Mouse (Mus musculus): Measurements from ENCODE around the gene Gm6525. TPM values are rescaled to one million over a fixed set of nuclear protein-coding genes. Genes with fewer than 3 reads are reported as not detected.

The Gm6525 gene
- polyA plus RNA-seq, 1 experiment: 0.40 TPM

DNA sequence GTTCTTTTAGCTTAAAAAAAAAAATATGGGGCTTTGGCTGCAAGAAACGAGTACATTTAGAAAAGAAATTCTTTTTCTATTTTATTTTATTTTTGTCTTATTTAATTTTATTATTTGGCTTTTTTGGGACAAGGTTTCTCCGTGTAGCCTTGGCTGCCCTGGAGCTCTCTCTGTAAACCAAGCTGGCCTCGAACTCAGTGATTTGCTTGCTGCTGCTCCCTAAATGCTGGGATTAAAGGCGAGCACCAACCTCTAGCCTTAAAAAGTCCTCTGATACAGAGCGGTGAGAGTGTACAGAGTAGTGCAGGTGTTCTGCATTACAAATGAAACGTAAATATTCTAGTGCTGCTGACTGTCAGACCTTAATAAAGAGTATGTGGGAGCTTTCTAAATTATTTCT is 17.8 kb upstream of the Gm6525 start:
- TF ChIP-seq POLR2A (IDR thresholded peaks at IDR 0.05; ENCODE audit: control insufficient read depth, low read depth, low read length) (no peak), CTCF (IDR thresholded peaks at IDR 0.05; ENCODE audit: control insufficient read depth, insufficient read depth, insufficient replicate concordance, low read depth, low read length) (no peak)
- H3K27me3 ChIP-seq (ENCODE audit: control insufficient read depth, insufficient read depth, low read length): no peaks in the 10 kb centered on the region
- H3K36me3 ChIP-seq (ENCODE audit: control insufficient read depth, insufficient read depth, low read length): no peaks in the 10 kb centered on the region
- H3K4me1 ChIP-seq (ENCODE audit: control insufficient read depth, insufficient read depth, low read length): peaks cover 2% of the 10 kb centered on the region; the same call in 1 of the 2 replicates
- no peak overlapping the region for H3K27ac ChIP-seq (ENCODE audit: control insufficient read depth, insufficient read depth, low read depth, low read length)
- H3K4me3 ChIP-seq (ENCODE audit: control insufficient read depth, low read depth, low read length): peak overlapping the region; percentile 93

- TF ChIP-seq POLR2A (IDR thresholded peaks at IDR 0.05; ENCODE audit: control insufficient read depth, low read depth, low read length) (no peak), CTCF (IDR thresholded peaks at IDR 0.05; ENCODE audit: control insufficient read depth, insufficient read depth, insufficient replicate concordance, low read depth, low read length) (no peak)
- Histone ChIP-seq H3K4me3 (ENCODE audit: control insufficient read depth, low read depth, low read length) (no peak overlapping the region), H3K36me3 (ENCODE audit: control insufficient read depth, insufficient read depth, low read length) (no peaks in the 10 kb centered on the region), H3K4me1 (ENCODE audit: control insufficient read depth, insufficient read depth, low read length) (peaks cover 2% of the 10 kb centered on the region; the same call in 1 of the 2 replicates), H3K27me3 (ENCODE audit: control insufficient read depth, insufficient read depth, low read length) (no peaks in the 10 kb centered on the region), H3K27ac (ENCODE audit: control insufficient read depth, insufficient read depth, low read depth, low read length) (no peak overlapping the region)
Measured at GRCm38 (mm10) chr3:84157011-84157410, 16.9 kb upstream of the Gm6525 start.

GRCm38 (mm10) chr3:84157559-84158350 is 16.1 kb upstream of the Gm6525 start:
- no peak overlapping the region for H3K4me3 ChIP-seq (ENCODE audit: control insufficient read depth, low read depth, low read length)
- no peak overlapping the region for H3K27ac ChIP-seq (ENCODE audit: control insufficient read depth, insufficient read depth, low read depth, low read length)
- TF ChIP-seq POLR2A (IDR thresholded peaks at IDR 0.05; ENCODE audit: control insufficient read depth, low read depth, low read length) (no peak), CTCF (IDR thresholded peaks at IDR 0.05; ENCODE audit: control insufficient read depth, insufficient read depth, insufficient replicate concordance, low read depth, low read length) (no peak)
- no peaks in the 10 kb centered on the region for H3K27me3 ChIP-seq (ENCODE audit: control insufficient read depth, insufficient read depth, low read length)
- no peaks in the 10 kb centered on the region for H3K36me3 ChIP-seq (ENCODE audit: control insufficient read depth, insufficient read depth, low read length)
- peaks cover 2% of the 10 kb centered on the region; the same call in 1 of the 2 replicates for H3K4me1 ChIP-seq (ENCODE audit: control insufficient read depth, insufficient read depth, low read length)

- Histone ChIP-seq H3K36me3 (ENCODE audit: control insufficient read depth, insufficient read depth, low read length) (no peaks in the 10 kb centered on the region), H3K4me3 (ENCODE audit: control insufficient read depth, low read depth, low read length) (no peak overlapping the region), H3K27ac (ENCODE audit: control insufficient read depth, insufficient read depth, low read depth, low read length) (no peak overlapping the region), H3K27me3 (ENCODE audit: control insufficient read depth, insufficient read depth, low read length) (no peaks in the 10 kb centered on the region), H3K4me1 (ENCODE audit: control insufficient read depth, insufficient read depth, low read length) (no peaks in the 10 kb centered on the region)
- TF ChIP-seq POLR2A (IDR thresholded peaks at IDR 0.05; ENCODE audit: control insufficient read depth, low read depth, low read length) (no peak), CTCF (IDR thresholded peaks at IDR 0.05; ENCODE audit: control insufficient read depth, insufficient read depth, insufficient replicate concordance, low read depth, low read length) (no peak)
Measured at GRCm38 (mm10) chr3:84165391-84165790, 8.5 kb upstream of the Gm6525 start.

- no peak overlapping the region; the same call in 1 of the 2 replicates for H3K27ac ChIP-seq (ENCODE audit: control insufficient read depth, insufficient read depth, low read depth, low read length)
- H3K4me1 ChIP-seq (ENCODE audit: control insufficient read depth, insufficient read depth, low read length): no peaks in the 10 kb centered on the region
- no peaks in the 10 kb centered on the region for H3K36me3 ChIP-seq (ENCODE audit: control insufficient read depth, insufficient read depth, low read length)
- no peaks in the 10 kb centered on the region for H3K27me3 ChIP-seq (ENCODE audit: control insufficient read depth, insufficient read depth, low read length)
- TF ChIP-seq CTCF (IDR thresholded peaks at IDR 0.05; ENCODE audit: control insufficient read depth, insufficient read depth, insufficient replicate concordance, low read depth, low read length) (no peak), POLR2A (IDR thresholded peaks at IDR 0.05; ENCODE audit: control insufficient read depth, low read depth, low read length) (no peak)
- H3K4me3 ChIP-seq (ENCODE audit: control insufficient read depth, low read depth, low read length): no peak overlapping the region
Measured at GRCm38 (mm10) chr3:84166073-84166472, 7.8 kb upstream of the Gm6525 start.

GRCm38 (mm10) chr3:84168943-84169342 is 5.0 kb upstream of the Gm6525 start:
- Histone ChIP-seq H3K27me3 (ENCODE audit: control insufficient read depth, insufficient read depth, low read length) (no peaks in the 10 kb centered on the region), H3K36me3 (ENCODE audit: control insufficient read depth, insufficient read depth, low read length) (no peaks in the 10 kb centered on the region), H3K4me3 (ENCODE audit: control insufficient read depth, low read depth, low read length) (no peak overlapping the region), H3K27ac (ENCODE audit: control insufficient read depth, insufficient read depth, low read depth, low read length) (no peak overlapping the region), H3K4me1 (ENCODE audit: control insufficient read depth, insufficient read depth, low read length) (no peaks in the 10 kb centered on the region)
- TF ChIP-seq POLR2A (IDR thresholded peaks at IDR 0.05; ENCODE audit: control insufficient read depth, low read depth, low read length): no peak
- no peak for TF ChIP-seq CTCF (IDR thresholded peaks at IDR 0.05; ENCODE audit: control insufficient read depth, insufficient read depth, insufficient replicate concordance, low read depth, low read length)

DNA sequence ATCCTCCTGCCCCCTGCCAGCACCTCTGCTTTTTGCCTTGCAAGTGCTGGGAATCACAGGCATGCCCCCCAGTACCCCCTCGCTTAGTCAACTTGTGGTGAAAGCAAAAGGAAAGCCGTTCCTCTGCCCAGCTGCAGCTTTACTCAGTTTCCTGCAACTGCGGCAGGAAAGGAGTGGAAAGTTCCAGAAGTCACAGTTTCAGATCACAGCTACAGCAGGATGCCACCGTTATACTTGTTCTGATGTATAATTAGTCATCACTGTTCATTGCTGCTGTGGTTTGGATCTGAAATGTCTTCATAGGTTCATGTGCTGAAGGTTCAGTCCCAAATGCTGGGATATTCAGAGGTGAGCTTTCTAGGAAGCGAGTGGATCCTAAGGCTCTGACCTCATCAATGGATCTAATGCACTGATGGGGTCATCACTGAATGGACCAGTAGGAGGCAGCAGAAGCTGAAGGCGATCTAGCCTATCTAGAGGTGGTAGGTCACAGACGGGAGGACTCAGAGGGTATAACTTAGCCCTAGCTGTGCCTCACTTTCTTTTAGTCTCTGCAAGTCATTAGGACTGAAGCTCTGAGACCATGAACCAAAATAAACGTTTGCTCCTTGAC is 4.4 kb upstream of the Gm6525 start:
- Histone ChIP-seq H3K36me3 (ENCODE audit: control insufficient read depth, insufficient read depth, low read length) (no peaks in the 10 kb centered on the region), H3K27ac (ENCODE audit: control insufficient read depth, insufficient read depth, low read depth, low read length) (no peak overlapping the region), H3K4me1 (ENCODE audit: control insufficient read depth, insufficient read depth, low read length) (no peaks in the 10 kb centered on the region), H3K27me3 (ENCODE audit: control insufficient read depth, insufficient read depth, low read length) (no peaks in the 10 kb centered on the region), H3K4me3 (ENCODE audit: control insufficient read depth, low read depth, low read length) (no peak overlapping the region)
- TF ChIP-seq CTCF (IDR thresholded peaks at IDR 0.05; ENCODE audit: control insufficient read depth, insufficient read depth, insufficient replicate concordance, low read depth, low read length) (no peak), POLR2A (IDR thresholded peaks at IDR 0.05; ENCODE audit: control insufficient read depth, low read depth, low read length) (no peak)
